Mouse (Mus musculus) CH12.LX (cell line): ENCODE data around the gene Nlrp3.

Source experiments
- CTCF ChIP-seq, 2 experiments: IDR thresholded peaks in 1 of 2; conservative IDR thresholded peaks in 1 of 2; 2 replicates each; pipeline ENCODE4 v1.5.1; 2011 to 2012; ENCODE audit warnings: low read depth in 2 of 2, low read length in 2 of 2, improper control_type of control experiment in 1 of 2, inconsistent platforms in 1 of 2, mild to moderate bottlenecking in 1 of 2, moderate library complexity in 1 of 2
- MAZ ChIP-seq: IDR thresholded peaks from 2 replicates; pipeline ENCODE4 v1.6.1; 2012; ENCODE audit warnings: low read depth, mild to moderate bottlenecking, inconsistent platforms, low read length, improper control_type of control experiment, moderate library complexity
- MXI1 ChIP-seq: IDR thresholded peaks from 2 replicates; pipeline ENCODE4 v1.6.1; 2011; ENCODE audit warnings: mild to moderate bottlenecking, low read depth, low read length, improper control_type of control experiment
- NRF1 ChIP-seq: IDR thresholded peaks from 2 replicates; pipeline ENCODE4 v1.6.1; 2014; ENCODE audit warnings: low read depth, mild to moderate bottlenecking, inconsistent platforms, low read length, improper control_type of control experiment, moderate library complexity
- PAX5 ChIP-seq: IDR thresholded peaks from 2 replicates; pipeline ENCODE4 v1.6.1; 2012; ENCODE audit warnings: low read length, inconsistent platforms, mixed read lengths
- POLR2A ChIP-seq: IDR thresholded peaks from 2 replicates; pipeline ENCODE4 v1.6.1; 2011; ENCODE audit warnings: low read depth, mild to moderate bottlenecking, improper control_type of control experiment, low read length
- POLR2AphosphoS2 ChIP-seq: IDR thresholded peaks from 2 replicates; pipeline ENCODE4 v1.6.1; 2011; ENCODE audit warnings: low read depth, low read length, improper control_type of control experiment
- TBP ChIP-seq: conservative IDR thresholded peaks from 2 replicates; pipeline ENCODE4 v1.6.1; 2011; ENCODE audit warnings: low read depth, low read length, improper control_type of control experiment
- USF2 ChIP-seq: conservative IDR thresholded peaks from 2 replicates; pipeline ENCODE4 v1.6.1; 2011; ENCODE audit warnings: low read depth, low read length, improper control_type of control experiment
- ZKSCAN1 ChIP-seq: IDR thresholded peaks from 2 replicates; pipeline ENCODE4 v1.6.1; 2012; ENCODE audit warnings: low read depth, inconsistent platforms, low read length, improper control_type of control experiment, borderline replicate concordance
- ZNF384 ChIP-seq: IDR thresholded peaks from 2 replicates; pipeline ENCODE4 v1.6.1; 2012; ENCODE audit warnings: low read depth, low read length, improper control_type of control experiment, inconsistent platforms

DNA sequence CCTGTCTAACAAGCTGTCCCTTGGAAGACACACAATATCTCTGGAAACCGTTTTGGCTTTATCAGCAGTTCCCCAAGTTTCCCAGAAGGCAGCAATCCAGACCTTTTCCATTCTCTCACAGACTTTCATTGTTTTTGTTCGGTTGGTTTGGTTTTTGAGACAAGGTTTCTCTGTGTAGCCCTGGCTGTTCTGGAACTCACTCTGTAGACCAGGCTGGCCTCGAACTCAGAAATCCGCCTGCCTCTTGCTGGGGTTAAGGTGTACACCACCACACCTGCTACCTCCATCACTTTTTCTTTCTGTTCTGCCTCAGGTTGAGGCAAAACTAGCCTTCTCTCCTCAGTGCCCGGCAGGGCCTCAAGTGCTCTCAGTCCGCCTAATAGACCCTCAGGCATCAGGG lies 27.0 kb upstream of the Nlrp3 start:
- TF ChIP-seq TBP, result no peak
- no peak for TF ChIP-seq ZKSCAN1
- no peak for TF ChIP-seq CTCF (conservative IDR thresholded peaks at IDR 0.05 in 1 of 2, IDR thresholded peaks at IDR 0.05 in 1 of 2; ENCODE audit: low read depth in 2 of 2, low read length in 2 of 2)
- no peak for TF ChIP-seq PAX5
- no peak for TF ChIP-seq ZNF384
- TF ChIP-seq POLR2A, result no peak
- TF ChIP-seq NRF1, result no peak
- TF ChIP-seq POLR2AphosphoS2, result no peak
- no peak for TF ChIP-seq MXI1
- TF ChIP-seq MAZ, result no peak
- no peak for TF ChIP-seq USF2
